Mouse (Mus musculus) heart, adult 2 months (tissue): ENCODE measurements at regions not wholly inside any gene's neighbourhood (a gene's known extent, or its start where the extent isn't known, plus 50 kb on each side); places are given as distances from the start of the nearest gene placed in this dataset.

Experiments used
- CTCF ChIP-seq: fragments of 200-600 bp; IDR thresholded peaks from 2 replicates; pipeline ENCODE4 v1.8.1; 2022; ENCODE audit warnings: antibody characterized with exemption, mild to moderate bottlenecking, moderate library complexity
- EP300 ChIP-seq: fragments of 200-500 bp; IDR thresholded peaks from 2 replicates; pipeline ENCODE4 v1.6.1; 2011; ENCODE audit warnings: low read depth, low read length, control low read depth; ENCODE audit not compliant: insufficient read depth
- POLR2A ChIP-seq: fragments of 200-500 bp; IDR thresholded peaks from 2 replicates; pipeline ENCODE4 v1.6.1; 2011; ENCODE audit warnings: mild to moderate bottlenecking, low read depth, low read length, control low read depth; ENCODE audit not compliant: insufficient read depth

GRCm38 (mm10) chr8:115418056-115418455, 289.5 kb downstream of the Maf start:
- TF ChIP-seq EP300 (no peak), POLR2A (no peak), CTCF (no peak)
